Mouse (Mus musculus) spleen, adult 2 months (tissue): ENCODE measurements around the gene Cd207.

ENCODE experiments used
- CTCF ChIP-seq: fragments of 200-500 bp; IDR thresholded peaks from 2 replicates; pipeline ENCODE4 v1.5.1; 2011; ENCODE audit warnings: mild to moderate bottlenecking, inconsistent platforms; ENCODE audit not compliant: insufficient read depth, insufficient read length, insufficient replicate concordance; ENCODE audit errors: extremely low read depth
- POLR2A ChIP-seq: fragments of 200-500 bp; IDR thresholded peaks from 2 replicates; pipeline ENCODE4 v1.6.1; 2011; ENCODE audit warnings: low read depth, low read length, inconsistent platforms

DNA sequence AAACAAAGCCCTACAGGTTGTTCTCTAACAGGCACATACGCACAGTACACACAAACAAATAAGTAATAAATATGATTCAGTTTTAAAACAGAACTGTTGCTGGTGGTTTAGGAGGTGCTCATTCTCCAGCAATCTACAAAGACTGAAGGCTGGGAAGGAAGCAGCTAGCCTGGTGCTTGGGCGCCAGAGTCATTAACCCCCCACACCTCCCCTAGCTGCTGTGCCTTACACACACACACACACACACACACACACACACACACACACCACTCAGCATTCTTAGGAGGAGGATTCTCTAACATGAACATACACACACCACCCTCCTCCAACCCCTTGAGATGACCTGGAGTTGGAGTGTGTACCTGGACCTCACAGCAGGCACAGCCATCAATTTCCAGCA is 13.3 kb upstream of the Cd207 start:
- no peak for TF ChIP-seq CTCF
- no peak for TF ChIP-seq POLR2A
